Mouse (Mus musculus): ENCODE measurements around the gene Cmtm6.
A peak's percentile ranks its signal among the peaks of the same experiment; 100 is the strongest.

Gene Cmtm6

GRCm38 (mm10) chr9:114771565-114771964 is 40.6 kb downstream of the Cmtm6 start:
- DNase-seq = no peak

- peak in 1 of 2 experiments; percentile 44 for DNase-seq
Measured at GRCm38 (mm10) chr9:114774629-114775028, 43.7 kb downstream of the Cmtm6 start.

- DNase-seq = peak; percentile 86 to 92
Measured at GRCm38 (mm10) chr9:114775272-114775671, 44.4 kb downstream of the Cmtm6 start.

- DNase-seq = no peak
Measured at GRCm38 (mm10) chr9:114776361-114776760, 45.4 kb downstream of the Cmtm6 start.

GRCm38 (mm10) chr9:114777178-114778046 is 46.5 kb downstream of the Cmtm6 start:
- no peak for DNase-seq

GRCm38 (mm10) chr9:114778047-114778390 is 47.1 kb downstream of the Cmtm6 start:
- DNase-seq = no peak

- no peak for DNase-seq
Measured at GRCm38 (mm10) chr9:114778877-114779276, 48.0 kb downstream of the Cmtm6 start.

- DNase-seq = no peak
Measured at GRCm38 (mm10) chr9:114779984-114780745, 49.2 kb downstream of the Cmtm6 start.

GRCm38 (mm10) chr9:114780746-114781525 is 50.0 kb downstream of the Cmtm6 start:
- peak; percentile 44 to 49 for DNase-seq

GRCm38 (mm10) chr9:114781526-114782212 is 50.8 kb downstream of the Cmtm6 start, which contains the start of gene Cmtm7:
Cmtm7 (minus strand) TSS chr9:114781856.
- DNase-seq = peak; percentile 53 to 58

- no peak for DNase-seq
Measured at GRCm38 (mm10) chr9:114785432-114786125, 54.7 kb downstream of the Cmtm6 start.

GRCm38 (mm10) chr9:114787134-114787533 is 56.2 kb downstream of the Cmtm6 start:
- no peak for DNase-seq

- DNase-seq = no peak
Measured at GRCm38 (mm10) chr9:114787716-114788115, 56.8 kb downstream of the Cmtm6 start.

- DNase-seq = no peak
Measured at GRCm38 (mm10) chr9:114788697-114789096, 57.8 kb downstream of the Cmtm6 start.

- no peak for DNase-seq
Measured at GRCm38 (mm10) chr9:114789557-114789956, 58.6 kb downstream of the Cmtm6 start.

GRCm38 (mm10) chr9:114789989-114790388 is 59.1 kb downstream of the Cmtm6 start:
- no peak for DNase-seq

GRCm38 (mm10) chr9:114793764-114794295 is 62.9 kb downstream of the Cmtm6 start:
- no peak for DNase-seq

GRCm38 (mm10) chr9:114794491-114794890 is 63.6 kb downstream of the Cmtm6 start:
- DNase-seq = no peak

- DNase-seq = no peak
Measured at GRCm38 (mm10) chr9:114796473-114797050, 65.6 kb downstream of the Cmtm6 start.

- peak; percentile 96 to 97 for DNase-seq
Measured at GRCm38 (mm10) chr9:114797329-114798004, 66.6 kb downstream of the Cmtm6 start.
